Mouse (Mus musculus) hindbrain, embryonic 16.5 days (tissue): Measurements from ENCODE around the gene Olfr286. TPM values are rescaled to one million over a fixed set of nuclear protein-coding genes. Genes with fewer than 3 reads are reported as not detected.
A peak's percentile ranks its signal among the peaks of the same experiment; 100 is the strongest.

Source experiments
- ATAC-seq: fragments of 200-750 bp; cut with Nextera tagmentation; 2 replicates; pipeline ENCODE4 v1.8.0; 2017; ENCODE audit warnings: moderate TSS enrichment, moderate library complexity
- H3K27ac ChIP-seq: fragments of 300-500 bp; sonication (generic); 2 replicates; pipeline ENCODE4 v1.5.1; 2014; ENCODE audit warnings: low read depth, mild to moderate bottlenecking, control low read depth, low read length, moderate library complexity
- H3K27me3 ChIP-seq: fragments of 300-500 bp; sonication (generic); replicated peaks from 2 replicates; pipeline ENCODE4 v1.6.1; 2014; ENCODE audit warnings: low read length; ENCODE audit not compliant: control insufficient read depth, insufficient read depth
- H3K36me3 ChIP-seq: fragments of 300-500 bp; sonication (generic); 2 replicates; pipeline ENCODE4 v1.6.1; 2014; ENCODE audit warnings: mild to moderate bottlenecking, low read length, moderate library complexity, mixed read lengths; ENCODE audit not compliant: control insufficient read depth, insufficient read depth
- H3K4me1 ChIP-seq: fragments of 300-500 bp; sonication (generic); 2 replicates; pipeline ENCODE4 v1.6.1; 2014; ENCODE audit warnings: low read depth, low read length; ENCODE audit not compliant: control insufficient read depth, insufficient read depth
- H3K4me2 ChIP-seq: fragments of 300-500 bp; sonication (generic); 2 replicates; pipeline ENCODE4 v1.6.1; 2014; ENCODE audit warnings: mild to moderate bottlenecking, low read length, control low read depth, moderate library complexity
- H3K4me3 ChIP-seq: fragments of 300-500 bp; sonication (generic); 2 replicates; pipeline ENCODE4 v1.5.1; 2014; ENCODE audit warnings: mild to moderate bottlenecking, low read length, control low read depth, moderate library complexity
- H3K9ac ChIP-seq: fragments of 300-500 bp; sonication (generic); 2 replicates; pipeline ENCODE4 v1.6.1; 2014; ENCODE audit warnings: low read depth, mild to moderate bottlenecking, control low read depth, low read length, moderate library complexity
- H3K9me3 ChIP-seq: fragments of 300-500 bp; sonication (generic); 2 replicates; pipeline ENCODE4 v1.6.1; 2014; ENCODE audit warnings: mild to moderate bottlenecking, low read length, moderate library complexity; ENCODE audit not compliant: control insufficient read depth
- WGBS: fragments of 180-500 bp; shearing (Covaris S2); extraction: QIAGEN DNeasy Blood & Tissue Kit; methylation state at CpG from one replicate; pipeline ENCODE4 v1.1.7; 2014; 5-methylcytosine and 5-hydroxymethylcytosine counted together
- polyA plus RNA-seq: library from polyadenylated mRNA; unstranded; fragments of >200 nt; fragmentation: Nextera tagmentation; extraction: Ambion mirVana; gene quantifications from 2 replicates; pipeline ENCODE4 v1.2.1, GENCODE M21; 2015

The Olfr286 gene
- polyA plus RNA-seq, 1 experiment from 2014 or later = not detected

GRCm38 (mm10) chr15:98213336-98213870, 20.8 kb downstream of the Olfr286 start:
- no peak overlapping the region for H3K27ac ChIP-seq
- H3K4me1 ChIP-seq = no peaks in the 10 kb centered on the region
- no peak for ATAC-seq
- no peak overlapping the region for H3K4me2 ChIP-seq
- H3K27me3 ChIP-seq = no peaks in the 10 kb centered on the region
- no peaks in the 10 kb centered on the region for H3K36me3 ChIP-seq
- no peaks in the 10 kb centered on the region for H3K9me3 ChIP-seq
- H3K9ac ChIP-seq = no peak overlapping the region
- no peak overlapping the region for H3K4me3 ChIP-seq
- WGBS = 76% methylated on average over 5 of the region's 5 CpGs

GRCm38 (mm10) chr15:98209676-98210075, 24.6 kb downstream of the Olfr286 start:
- no peaks in the 10 kb centered on the region for H3K27me3 ChIP-seq
- H3K4me3 ChIP-seq = no peak overlapping the region
- H3K4me2 ChIP-seq = no peak overlapping the region
- H3K27ac ChIP-seq = no peak overlapping the region
- H3K9me3 ChIP-seq = no peaks in the 10 kb centered on the region
- no peak for ATAC-seq
- 86% methylated on average over 7 of the region's 7 CpGs for WGBS
- no peaks in the 10 kb centered on the region for H3K36me3 ChIP-seq
- H3K9ac ChIP-seq = no peak overlapping the region
- H3K4me1 ChIP-seq = no peaks in the 10 kb centered on the region

- WGBS = 56% methylated on average over 3 of the region's 3 CpGs
- ATAC-seq = no peak
- Histone ChIP-seq H3K9me3 (no peaks in the 10 kb centered on the region), H3K36me3 (no peaks in the 10 kb centered on the region), H3K4me1 (no peaks in the 10 kb centered on the region), H3K4me2 (no peak within 1 kb of the TSS), H3K27me3 (no peaks in the 10 kb centered on the region), H3K9ac (no peak within 1 kb of the TSS), H3K4me3 (no peak within 1 kb of the TSS), H3K27ac (no peak within 1 kb of the TSS)
Observed at GRCm38 (mm10) chr15:98195442-98195841, 38.8 kb downstream of the Olfr286 start, which contains the start of gene Olfr288. TSS of gene Olfr288 (minus strand) at chr15:98195542.

GRCm38 (mm10) chr15:98184456-98184855, 49.8 kb downstream of the Olfr286 start:
- peaks cover 3% of the 10 kb centered on the region for H3K4me1 ChIP-seq
- no peak overlapping the region for H3K27ac ChIP-seq
- H3K36me3 ChIP-seq = no peaks in the 10 kb centered on the region
- H3K4me2 ChIP-seq = no peak overlapping the region
- no peaks in the 10 kb centered on the region for H3K27me3 ChIP-seq
- H3K4me3 ChIP-seq = no peak overlapping the region
- ATAC-seq = no peak
- WGBS = 75% methylated on average over 4 of the region's 4 CpGs
- H3K9ac ChIP-seq = no peak overlapping the region
- H3K9me3 ChIP-seq = no peaks in the 10 kb centered on the region

GRCm38 (mm10) chr15:98181856-98182570, 52.2 kb downstream of the Olfr286 start:
- H3K4me1 ChIP-seq = peaks cover 3% of the 10 kb centered on the region
- no peak overlapping the region for H3K27ac ChIP-seq
- WGBS = 75% methylated on average over 12 of the region's 12 CpGs
- no peaks in the 10 kb centered on the region for H3K27me3 ChIP-seq
- no peak for ATAC-seq
- no peaks in the 10 kb centered on the region for H3K36me3 ChIP-seq
- no peak overlapping the region; the same call in 1 of the 2 replicates for H3K4me2 ChIP-seq
- no peak overlapping the region for H3K9ac ChIP-seq
- no peak overlapping the region for H3K4me3 ChIP-seq
- no peaks in the 10 kb centered on the region for H3K9me3 ChIP-seq

GRCm38 (mm10) chr15:98181132-98181711, 53.0 kb downstream of the Olfr286 start:
- H3K27ac ChIP-seq = peak overlapping the region; percentile 63
- peak overlapping the region; percentile 41 for H3K4me3 ChIP-seq
- peak overlapping the region; percentile 49 for H3K9ac ChIP-seq
- 0 out of 2 replicates have a peak, but pooled peaks cover 2% of the 10 kb centered on the region for H3K27me3 ChIP-seq
- H3K4me2 ChIP-seq = peak overlapping the region; percentile 86
- H3K36me3 ChIP-seq = no peaks in the 10 kb centered on the region
- WGBS = under 1% methylated on average over 30 of the region's 30 CpGs
- peaks cover 3% of the 10 kb centered on the region for H3K4me1 ChIP-seq
- peak; percentile 99 for ATAC-seq
- H3K9me3 ChIP-seq = no peaks in the 10 kb centered on the region

GRCm38 (mm10) chr15:98180567-98181131, 53.6 kb downstream of the Olfr286 start:
- Histone ChIP-seq H3K4me3 (peak overlapping the region; percentile 41), H3K27ac (peak overlapping the region; percentile 63), H3K9ac (peak overlapping the region; percentile 49), H3K9me3 (no peaks in the 10 kb centered on the region), H3K27me3 (0 out of 2 replicates have a peak, but pooled peaks cover 2% of the 10 kb centered on the region), H3K4me1 (peaks cover 3% of the 10 kb centered on the region), H3K36me3 (no peaks in the 10 kb centered on the region), H3K4me2 (peak overlapping the region; percentile 86)
- no peak for ATAC-seq
- WGBS = 4% methylated on average over 26 of the region's 26 CpGs

GRCm38 (mm10) chr15:98177320-98177719, 56.9 kb downstream of the Olfr286 start:
- Histone ChIP-seq H3K27me3 (0 out of 2 replicates have a peak, but pooled peaks cover 2% of the 10 kb centered on the region), H3K4me1 (peaks cover 5% of the 10 kb centered on the region), H3K4me2 (no peak overlapping the region), H3K9ac (no peak overlapping the region), H3K27ac (no peak overlapping the region), H3K9me3 (no peaks in the 10 kb centered on the region), H3K36me3 (no peaks in the 10 kb centered on the region), H3K4me3 (no peak overlapping the region)
- 72% methylated on average over 3 of the region's 3 CpGs for WGBS
- ATAC-seq = no peak
